Mouse (Mus musculus): ENCODE measurements around the gene Gsdmc3.
"Not testable (repeated sequence)": the region's sequence is repeated elsewhere in the genome, so short reads cannot be mapped to it uniquely, and the experiment has no call there.

Gsdmc3 gene

DNA sequence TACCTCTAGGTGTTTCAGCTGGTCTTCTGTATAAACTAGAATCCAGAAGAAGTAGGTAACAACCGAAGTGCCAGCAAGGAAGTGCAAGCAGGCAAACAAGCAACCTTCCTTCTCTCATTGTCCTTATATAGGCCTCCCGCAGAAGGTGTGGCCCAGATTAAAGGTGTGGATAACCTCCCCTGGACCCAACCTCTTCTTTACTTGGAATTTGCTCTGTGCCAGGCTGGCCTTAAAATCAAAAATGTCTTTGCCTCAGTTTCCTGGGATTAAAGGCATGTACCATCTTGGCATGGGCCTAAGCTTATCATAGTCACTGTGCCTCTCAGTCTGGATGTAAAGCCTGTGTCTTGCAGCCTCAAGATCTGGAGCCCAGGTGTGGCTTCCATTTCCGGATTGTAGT is at the start of gene Gsdmc3:
Gene Gsdmc3 (minus strand): TSS at position 101 of the 400 bp plus-strand sequence.
- DNase-seq: not testable (repeated sequence)

DNA sequence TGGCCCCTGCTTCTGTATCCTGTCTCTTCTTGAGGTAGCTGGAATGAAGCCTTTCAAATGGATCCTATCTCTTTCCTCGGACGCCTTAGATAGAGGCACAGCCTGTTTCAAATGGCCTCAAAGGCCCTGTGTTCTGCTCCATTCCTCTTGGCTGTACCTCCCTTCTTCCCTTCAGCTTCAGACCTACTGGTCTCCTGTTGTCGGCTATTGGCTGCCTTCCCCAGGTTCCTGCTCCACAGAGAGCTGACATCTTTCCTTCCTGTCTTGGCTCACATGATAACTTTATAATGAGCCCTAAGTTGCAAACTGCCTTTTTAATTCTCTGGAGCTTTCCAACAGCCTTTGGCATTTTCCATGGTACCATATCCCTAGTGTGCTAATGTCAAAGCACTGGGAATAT is 47.8 kb upstream of the Gsdmc3 start:
- DNase-seq: no peak

DNA sequence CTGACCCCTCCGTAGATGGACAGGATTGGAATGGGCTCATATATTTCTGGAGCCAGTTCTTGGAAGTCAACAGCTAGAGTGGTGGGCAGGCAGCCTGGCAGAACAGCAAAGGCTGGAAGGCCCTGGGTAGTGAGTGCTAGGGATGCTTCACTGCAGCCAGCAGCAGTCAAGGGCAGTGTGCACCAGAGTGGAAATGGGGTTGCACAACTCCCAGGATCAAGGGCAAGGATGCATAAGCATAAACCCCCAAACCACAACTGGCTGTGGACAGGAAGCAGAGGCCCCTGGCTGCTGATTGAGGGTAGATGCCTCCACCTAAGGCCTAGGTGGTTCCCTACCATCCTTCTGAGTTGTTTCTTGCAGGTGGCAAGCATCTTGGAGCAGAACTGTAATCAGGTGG is 46.1 kb upstream of the Gsdmc3 start:
- no peak for DNase-seq

DNA sequence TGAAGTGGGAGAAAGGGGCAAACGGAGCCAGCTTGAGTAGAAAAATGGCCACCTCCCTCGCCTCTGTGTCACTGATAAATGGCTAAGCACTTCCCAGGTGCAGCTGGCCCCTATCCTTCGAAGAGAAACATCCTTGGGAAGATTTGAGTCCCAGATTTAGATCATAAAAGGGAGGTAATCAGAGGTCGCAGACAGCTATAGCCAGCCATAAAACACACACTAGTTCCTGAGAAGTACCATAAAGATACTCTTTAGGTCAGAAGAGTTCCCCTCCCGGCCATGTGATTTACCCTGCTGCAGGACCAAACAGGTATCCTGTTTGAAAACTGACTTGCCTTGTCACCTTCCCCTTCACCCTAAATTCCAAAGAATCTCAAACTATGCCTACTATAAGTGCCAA is 43.3 kb upstream of the Gsdmc3 start:
- DNase-seq: not testable (repeated sequence)

DNA sequence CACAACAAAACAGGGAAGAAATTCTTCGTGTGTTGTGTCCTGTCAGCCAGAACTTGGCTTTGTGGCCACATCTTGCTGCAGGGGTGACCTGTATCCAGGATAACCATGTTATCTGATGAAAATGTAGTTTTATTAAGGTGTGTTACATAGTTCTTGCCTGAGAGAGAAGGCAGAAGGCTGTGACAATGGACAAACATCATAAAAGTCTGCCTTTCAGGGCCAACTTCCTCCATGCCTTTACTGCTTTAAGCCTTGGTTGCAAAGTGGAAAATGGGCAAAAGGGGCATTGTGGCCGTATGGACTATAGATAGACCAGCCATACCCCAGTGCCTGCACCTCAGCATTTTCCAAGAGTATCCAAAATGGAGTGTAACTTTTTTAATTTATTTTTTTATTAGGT is 41.4 kb upstream of the Gsdmc3 start:
- not testable (repeated sequence) for DNase-seq

DNA sequence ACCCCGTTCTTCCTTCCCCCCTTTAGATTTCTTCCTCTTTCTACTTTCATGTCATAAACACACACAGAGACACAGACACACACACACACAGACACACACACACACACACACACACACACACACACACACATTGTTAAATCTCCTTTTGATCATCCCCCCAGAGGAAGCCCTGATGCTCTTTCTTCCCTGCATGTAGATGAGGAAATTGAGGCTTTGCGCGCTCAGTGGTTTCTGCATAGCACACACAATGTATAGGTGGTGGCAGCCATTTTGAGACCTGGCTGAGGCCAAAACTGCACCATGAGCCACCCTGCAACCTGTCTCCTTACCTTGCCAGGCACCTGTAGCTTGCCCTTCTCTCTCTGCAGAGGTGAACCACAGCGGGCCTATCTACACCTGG is 38.2 kb upstream of the Gsdmc3 start:
- DNase-seq: not testable (repeated sequence)

DNA sequence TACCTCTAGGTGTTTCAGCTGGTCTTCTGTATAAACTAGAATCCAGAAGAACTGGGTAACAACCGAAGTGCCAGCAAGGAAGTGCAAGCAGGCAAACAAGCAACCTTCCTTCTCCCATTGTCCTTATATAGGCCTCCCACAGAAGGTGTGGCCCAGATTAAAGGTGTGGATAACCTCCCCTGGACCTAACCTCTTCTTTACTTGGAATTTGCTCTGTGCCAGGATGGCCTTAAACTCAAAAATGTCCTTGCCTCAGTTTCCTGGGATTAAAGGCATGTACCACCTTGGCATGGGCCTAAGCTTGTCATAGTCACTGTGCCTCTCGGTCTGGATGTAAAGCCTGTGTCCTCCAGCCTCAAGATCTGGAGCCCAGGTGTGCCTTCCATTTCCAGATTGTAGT is 33.8 kb upstream of the Gsdmc3 start, which contains the start of gene Gsdmc4:
Gene Gsdmc4 (minus strand): TSS at position 101 of the 400 bp plus-strand sequence.
- not testable (repeated sequence) for DNase-seq

DNA sequence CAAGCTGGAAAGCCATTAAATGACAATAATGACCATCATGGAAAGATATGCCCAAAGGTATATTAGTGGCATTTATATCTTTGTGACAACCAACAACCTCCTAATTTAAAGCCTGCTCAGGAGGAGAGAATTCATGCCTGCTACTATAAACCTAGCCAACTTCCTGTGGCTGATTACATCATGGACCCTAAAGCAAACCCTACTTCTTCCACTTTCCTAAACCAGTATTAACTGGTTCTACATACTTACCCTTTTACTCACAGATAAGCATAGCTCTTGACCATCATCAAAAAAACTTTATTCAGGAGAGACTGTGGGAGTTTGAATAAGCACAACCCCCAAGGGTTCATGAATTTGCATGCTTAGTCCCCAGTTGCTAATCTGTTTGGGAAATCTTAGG is 31.5 kb upstream of the Gsdmc3 start:
- DNase-seq: not testable (repeated sequence)

DNA sequence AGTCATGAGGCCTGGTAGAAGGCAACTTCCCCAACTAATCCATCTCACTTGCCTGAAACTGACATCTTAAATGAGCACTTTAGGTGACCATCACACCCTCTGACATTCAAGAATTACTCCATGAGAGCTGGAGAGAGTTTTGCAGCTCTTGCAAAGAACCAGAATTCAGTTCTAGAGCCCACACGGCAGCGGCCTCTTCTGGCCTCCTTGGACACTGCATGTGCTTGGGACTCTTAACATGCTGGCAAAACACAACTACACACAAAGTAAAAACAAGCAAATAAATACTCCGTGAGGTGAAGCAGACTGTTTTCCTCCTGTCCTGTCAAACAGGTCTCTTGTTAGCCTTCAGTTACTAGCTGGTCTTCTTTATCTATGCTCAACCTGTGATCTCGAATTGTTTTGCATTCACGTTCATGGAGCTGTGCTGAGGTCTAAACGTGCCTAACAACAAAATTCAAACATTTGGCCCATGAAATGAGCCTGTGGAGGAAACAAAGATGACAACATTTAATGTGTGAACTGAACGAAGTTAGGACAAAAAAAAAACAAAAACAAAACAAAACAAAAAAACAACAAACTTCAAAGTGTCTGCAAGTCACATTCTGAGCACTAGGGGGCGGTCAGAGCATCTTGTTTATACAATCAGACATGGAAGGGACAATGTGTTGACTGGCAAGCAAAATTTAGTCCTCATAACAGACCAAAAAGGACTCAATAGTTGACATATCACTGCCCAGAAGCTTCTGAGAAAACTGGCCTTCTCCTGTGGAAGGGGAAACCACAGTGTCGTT is 17.4 kb upstream of the Gsdmc3 start:
- peak; percentile 47 for DNase-seq

DNA sequence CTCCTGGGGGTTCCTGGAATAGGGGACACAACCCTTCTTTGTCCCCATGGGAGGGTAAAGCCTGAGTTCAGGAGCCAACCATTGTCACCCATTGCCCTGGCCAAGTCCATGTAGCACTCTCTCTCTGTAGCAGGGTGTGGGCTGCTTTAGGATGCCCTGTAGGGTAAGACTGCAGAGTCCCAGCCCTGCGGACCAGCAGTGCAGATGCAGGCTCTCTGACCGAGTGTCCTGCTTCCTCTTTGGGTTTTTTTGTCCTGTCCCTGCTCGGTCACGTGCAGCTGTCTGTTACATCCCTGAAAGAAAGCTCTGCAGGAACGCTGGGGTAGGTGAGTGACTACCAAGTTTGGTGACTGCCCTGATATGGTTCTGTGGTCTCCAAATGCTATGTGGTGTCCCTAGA is 10.1 kb upstream of the Gsdmc3 start:
- not testable (repeated sequence) for DNase-seq

DNA sequence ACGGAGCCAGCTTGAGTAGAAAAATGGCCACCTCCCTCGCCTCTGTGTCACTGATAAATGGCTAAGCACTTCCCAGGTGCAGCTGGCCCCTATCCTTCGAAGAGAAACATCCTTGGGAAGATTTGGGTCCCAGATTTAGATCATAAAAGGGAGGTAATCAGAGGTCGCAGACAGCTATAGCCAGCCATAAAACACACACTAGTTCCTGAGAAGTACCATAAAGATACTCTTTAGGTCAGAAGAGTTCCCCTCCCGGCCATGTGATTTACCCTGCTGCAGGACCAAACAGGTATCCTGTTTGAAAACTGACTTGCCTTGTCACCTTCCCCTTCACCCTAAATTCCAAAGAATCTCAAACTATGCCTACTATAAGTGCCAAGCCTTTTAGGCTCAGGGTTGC is 9.6 kb upstream of the Gsdmc3 start:
- not testable (repeated sequence) for DNase-seq

DNA sequence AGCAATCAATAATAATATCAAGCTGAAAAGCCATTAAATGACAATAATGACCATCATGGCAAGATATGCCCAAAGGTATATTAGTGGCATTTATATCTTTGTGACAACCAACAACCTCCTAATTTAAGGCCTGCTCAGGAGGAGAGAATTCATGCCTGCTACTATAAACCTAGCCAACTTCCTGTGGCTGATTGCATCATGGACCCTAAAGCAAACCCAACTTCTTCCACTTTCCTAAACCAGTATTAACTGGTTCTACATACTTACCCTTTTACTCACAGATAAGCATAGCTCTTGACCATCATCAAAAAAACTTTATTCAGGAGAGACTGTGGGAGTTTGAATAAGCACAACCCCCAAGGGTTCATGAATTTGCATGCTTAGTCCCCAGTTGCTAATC is 2.2 kb downstream of the Gsdmc3 start:
- DNase-seq: not testable (repeated sequence)

DNA sequence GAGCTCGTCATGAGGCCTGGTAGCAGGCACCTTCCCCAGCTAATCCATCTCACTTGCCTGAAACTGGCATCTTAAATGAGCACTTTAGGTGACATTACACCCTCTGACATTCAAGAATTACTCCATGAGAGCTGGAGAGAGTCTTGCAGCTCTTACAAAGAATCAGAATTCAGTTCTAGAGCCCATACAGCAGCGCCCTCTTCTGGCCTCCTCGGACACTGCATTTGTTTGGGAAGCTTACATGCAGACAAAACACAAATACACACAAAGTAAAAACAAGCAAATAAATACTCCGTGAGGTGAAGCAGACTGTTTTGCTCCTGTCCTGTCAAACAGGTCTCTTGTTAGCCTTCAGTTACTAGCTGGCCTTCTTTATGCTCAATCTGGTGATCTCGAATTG is 16.4 kb downstream of the Gsdmc3 start:
- peak; percentile 8 for DNase-seq
